Mouse (Mus musculus) layer of hippocampus, adult 2 months (tissue): ENCODE measurements around the gene BC005537. TPM values are rescaled to one million over a fixed set of nuclear protein-coding genes. Genes with fewer than 3 reads are reported as not detected.
A peak's percentile ranks its signal among the peaks of the same experiment; 100 is the strongest.

ENCODE experiments used
- DNase-seq, 2 experiments: peaks; one replicate each; pipeline ENCODE4 v3.0.0; 2022; ENCODE audit warnings: low spot score in 2 of 2
- H3K27ac ChIP-seq: fragments of 200-600 bp; 2 replicates; pipeline ENCODE4 v1.8.1; 2022
- H3K4me3 ChIP-seq: fragments of 200-600 bp; 2 replicates; pipeline ENCODE4 v1.8.1; 2022; ENCODE audit warnings: mild to moderate bottlenecking
- CTCF ChIP-seq: fragments of 200-600 bp; conservative IDR thresholded peaks from 2 replicates; pipeline ENCODE4 v1.8.1; 2022; ENCODE audit warnings: antibody characterized with exemption, mild to moderate bottlenecking, moderate library complexity
- total RNA-seq, 2 experiments: library from RNA; stranded (reverse); gene quantifications; 2 replicates each; pipeline ENCODE4 v1.2.3; 2021

BC005537 gene
- total RNA-seq, 2 experiments from 2014 or later = 161 to 169 TPM

DNA sequence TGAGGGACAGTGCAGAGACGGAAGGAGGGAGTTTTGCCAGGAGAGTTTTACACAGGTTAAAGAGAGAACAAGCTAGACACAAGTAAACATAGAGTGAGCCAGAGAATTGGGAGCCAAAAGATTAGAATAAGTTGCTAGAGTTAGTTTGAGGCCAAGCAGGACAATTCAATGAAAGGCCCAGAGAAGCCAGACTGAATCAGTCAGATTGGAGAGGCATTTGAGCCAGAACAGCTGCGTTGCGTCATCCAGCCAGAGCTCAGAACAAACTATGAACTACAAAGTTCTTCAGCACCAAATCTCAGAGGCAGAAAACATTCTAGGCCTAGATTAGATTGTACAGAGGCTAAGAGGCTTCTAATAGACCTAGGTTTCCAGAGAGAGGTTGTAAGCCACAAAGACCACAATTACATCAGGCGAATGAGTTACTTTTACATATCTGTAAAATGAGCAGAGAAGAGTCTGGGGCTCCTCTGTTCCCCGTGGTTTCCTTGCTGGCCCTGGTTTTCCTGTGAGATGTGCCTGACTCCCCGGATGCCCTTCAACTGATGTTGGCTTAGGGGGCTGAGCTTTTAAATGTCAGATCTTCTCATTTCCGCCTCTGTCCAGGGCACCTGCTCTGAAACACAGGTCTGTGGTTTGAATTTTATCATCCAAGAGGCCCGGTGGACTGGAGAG, 22.6 kb upstream of the BC005537 start:
- no peak overlapping the region for H3K4me3 ChIP-seq
- no peak for DNase-seq
- TF ChIP-seq CTCF = no peak
- H3K27ac ChIP-seq = no peak overlapping the region

DNA sequence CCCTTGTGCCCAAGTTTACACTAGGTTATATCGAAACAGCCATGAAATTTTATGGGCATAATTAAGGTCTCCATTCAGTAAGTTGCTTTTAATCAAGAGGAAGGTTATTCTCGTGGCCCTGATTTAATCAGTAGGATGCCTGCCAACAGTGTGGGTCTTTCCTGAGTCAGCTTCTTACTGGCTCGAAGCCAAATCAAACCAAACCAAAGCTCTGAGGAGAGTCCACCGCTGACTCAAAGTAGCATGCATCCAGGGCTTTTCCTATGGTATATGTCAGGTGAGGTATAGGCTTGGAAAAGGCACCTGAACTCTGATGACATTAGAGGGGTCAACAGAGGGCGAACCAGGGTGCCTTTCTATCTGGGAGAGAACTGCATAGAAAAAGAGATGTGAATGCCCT, 19.5 kb upstream of the BC005537 start:
- TF ChIP-seq CTCF = no peak
- Histone ChIP-seq H3K4me3 (no peak overlapping the region), H3K27ac (no peak overlapping the region)
- no peak for DNase-seq

- DNase-seq = no peak
- Histone ChIP-seq H3K27ac (no peak overlapping the region), H3K4me3 (no peak overlapping the region)
- no peak for TF ChIP-seq CTCF
These were observed 15.4 kb upstream of the BC005537 start for GRCm38 (mm10) chr13:24786014-24786490.

GRCm38 (mm10) chr13:24787477-24787876, 14.0 kb upstream of the BC005537 start:
- Histone ChIP-seq H3K4me3 (no peak overlapping the region), H3K27ac (no peak overlapping the region)
- no peak for TF ChIP-seq CTCF
- no peak for DNase-seq

DNA sequence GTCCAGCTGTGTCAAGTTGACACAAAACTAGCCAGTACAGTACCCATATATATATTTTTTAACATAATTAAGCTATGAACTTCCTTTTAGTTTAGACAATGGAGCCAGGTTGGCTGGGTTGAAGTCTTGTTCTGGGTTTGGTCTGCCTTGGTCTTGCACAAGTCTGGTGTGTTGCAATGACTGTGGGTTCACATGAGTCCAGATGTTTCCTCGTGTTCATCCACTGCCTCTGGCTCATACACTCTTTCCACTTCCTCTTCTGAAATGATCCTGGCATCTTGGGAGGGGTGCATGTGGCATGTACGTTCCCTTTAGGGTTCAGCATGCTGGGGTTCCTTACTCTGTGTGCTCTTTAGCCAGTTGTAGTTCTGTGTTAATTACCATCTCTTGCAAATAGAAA, 10.1 kb upstream of the BC005537 start:
- no peak overlapping the region for H3K27ac ChIP-seq
- TF ChIP-seq CTCF = no peak
- no peak for DNase-seq
- no peak overlapping the region for H3K4me3 ChIP-seq

GRCm38 (mm10) chr13:24792411-24793045, 8.9 kb upstream of the BC005537 start:
- no peak for TF ChIP-seq CTCF
- no peak for DNase-seq

DNA sequence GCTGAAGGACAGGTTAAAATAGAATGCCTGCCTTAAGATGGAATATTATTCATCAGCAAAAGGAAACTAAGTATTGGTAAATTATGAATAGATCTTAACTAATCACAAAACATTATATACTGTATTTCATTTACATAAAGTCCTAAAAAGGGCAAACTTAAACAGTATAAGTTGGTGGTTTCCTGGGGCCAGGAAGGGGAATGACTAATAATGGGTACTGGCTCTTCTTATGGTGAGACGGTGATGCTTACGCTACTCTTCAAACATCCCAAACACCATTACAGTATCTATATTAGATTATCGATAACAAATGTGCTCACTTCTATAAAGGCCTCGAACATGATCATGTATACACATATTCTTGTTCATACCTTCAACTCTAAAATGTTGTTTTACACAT, 2.8 kb upstream of the BC005537 start:
- no peak overlapping the region for H3K27ac ChIP-seq
- TF ChIP-seq CTCF = no peak
- no peak overlapping the region for H3K4me3 ChIP-seq
- no peak for DNase-seq

More at GRCm38 (mm10) chr13:24792411-24793045, 8.9 kb upstream of the BC005537 start:
- Histone ChIP-seq H3K4me3 (no peak overlapping the region), H3K27ac (no peak overlapping the region)

DNA sequence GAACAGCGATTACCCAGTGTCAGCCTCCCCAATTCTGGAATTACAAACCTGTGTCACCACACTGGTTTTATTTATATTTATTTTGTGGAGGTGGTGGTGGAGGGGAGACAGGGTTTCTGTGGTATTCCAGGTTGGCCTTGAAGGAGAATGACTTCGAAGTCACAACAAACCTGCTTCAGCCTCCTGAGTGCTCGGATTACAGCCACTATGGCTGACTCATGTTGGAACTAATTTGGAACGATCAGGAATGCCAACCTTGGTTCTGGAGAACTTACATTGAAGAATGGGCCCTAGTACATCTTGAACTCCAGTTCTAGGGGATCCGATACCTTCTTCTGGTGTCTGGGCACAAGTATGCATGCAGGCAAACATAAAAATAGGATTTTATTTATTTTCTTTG, 2.1 kb upstream of the BC005537 start:
- TF ChIP-seq CTCF = no peak
- Histone ChIP-seq H3K27ac (peak overlapping the region; percentile 93), H3K4me3 (peak overlapping the region; percentile 92)
- DNase-seq = no peak

GRCm38 (mm10) chr13:24799925-24800673, 1.4 kb upstream of the BC005537 start:
- DNase-seq = peak; percentile 12 to 44
- Histone ChIP-seq H3K4me3 (peak overlapping the region; percentile 92), H3K27ac (peak overlapping the region; percentile 93)
- no peak for TF ChIP-seq CTCF

DNA sequence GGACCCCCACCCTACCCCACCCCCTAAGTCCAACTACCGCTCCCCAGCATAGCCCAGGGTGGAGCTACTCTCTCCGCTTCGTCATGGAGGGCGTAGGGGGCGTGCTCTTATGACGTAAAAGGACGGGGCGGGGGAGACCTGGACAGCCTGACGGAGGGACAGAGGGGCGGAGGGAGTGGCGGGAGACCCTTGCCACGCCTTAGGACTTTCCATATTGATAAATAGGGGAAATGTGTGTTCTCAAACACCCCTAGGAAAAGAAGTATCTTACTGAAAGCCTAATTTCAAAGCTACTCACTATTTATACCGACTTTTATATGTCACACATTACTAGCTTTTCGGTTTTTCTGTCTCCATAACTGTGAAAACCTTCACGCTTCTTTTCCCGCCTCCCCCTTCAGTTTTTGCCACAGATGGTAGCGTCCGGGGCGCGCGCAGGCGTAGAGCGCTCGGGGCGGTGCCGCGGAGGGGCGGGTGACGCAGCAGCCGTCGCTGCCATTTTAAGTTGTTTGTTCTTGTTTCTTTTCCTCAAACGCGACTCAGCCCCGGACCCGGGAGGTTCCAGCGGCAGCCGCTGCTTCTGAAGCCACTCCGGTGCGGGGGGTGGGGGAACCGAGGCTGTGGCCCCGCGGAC, 666 bp upstream of the BC005537 start:
- Histone ChIP-seq H3K27ac (peak overlapping the region; percentile 93), H3K4me3 (peak overlapping the region; percentile 92)
- peak; percentile 97 to 99 for DNase-seq
- no peak for TF ChIP-seq CTCF

DNA sequence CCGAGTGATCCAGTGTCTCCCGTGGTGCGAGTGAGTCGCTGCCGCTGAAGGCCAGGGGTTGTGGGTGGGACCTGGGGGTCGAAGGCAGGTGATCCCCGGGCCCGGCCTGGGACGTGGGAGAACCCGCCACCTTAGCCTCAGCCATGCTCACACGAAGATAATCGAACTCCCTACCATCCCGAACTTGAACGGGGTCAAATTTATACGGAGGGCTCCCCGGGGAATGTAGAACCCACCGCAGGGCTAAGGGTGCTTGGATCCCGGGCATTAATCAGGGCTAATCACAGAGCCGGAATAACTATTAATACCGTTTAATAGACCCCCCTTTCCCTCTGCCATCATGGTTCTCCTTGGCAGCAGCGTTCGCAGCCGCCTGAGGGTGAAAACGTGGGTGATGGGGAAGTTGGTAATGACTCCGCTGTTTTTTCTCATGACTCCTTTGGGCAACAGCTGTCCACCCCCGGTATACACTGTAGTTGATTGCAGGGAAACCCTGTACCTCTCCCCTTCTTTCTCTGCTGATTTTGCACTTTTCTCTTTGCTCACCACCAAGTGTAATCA, 754 bp downstream of the BC005537 start:
- DNase-seq = peak in 1 of 2 experiments; percentile 11
- peak overlapping the region; percentile 93 for H3K27ac ChIP-seq
- peak overlapping the region; percentile 92 for H3K4me3 ChIP-seq
- TF ChIP-seq CTCF = no peak

GRCm38 (mm10) chr13:24803196-24803595, 1.7 kb downstream of the BC005537 start:
- H3K27ac ChIP-seq = no peak overlapping the region
- no peak for DNase-seq
- TF ChIP-seq CTCF = no peak
- H3K4me3 ChIP-seq = peak overlapping the region; percentile 92
